Mouse (Mus musculus): ENCODE data around the gene Sez6. TPM values are rescaled to one million over a fixed set of nuclear protein-coding genes. Genes with fewer than 3 reads are reported as not detected.

Sez6 gene
- total and polyA plus RNA-seq, 2 experiments: not detected

DNA sequence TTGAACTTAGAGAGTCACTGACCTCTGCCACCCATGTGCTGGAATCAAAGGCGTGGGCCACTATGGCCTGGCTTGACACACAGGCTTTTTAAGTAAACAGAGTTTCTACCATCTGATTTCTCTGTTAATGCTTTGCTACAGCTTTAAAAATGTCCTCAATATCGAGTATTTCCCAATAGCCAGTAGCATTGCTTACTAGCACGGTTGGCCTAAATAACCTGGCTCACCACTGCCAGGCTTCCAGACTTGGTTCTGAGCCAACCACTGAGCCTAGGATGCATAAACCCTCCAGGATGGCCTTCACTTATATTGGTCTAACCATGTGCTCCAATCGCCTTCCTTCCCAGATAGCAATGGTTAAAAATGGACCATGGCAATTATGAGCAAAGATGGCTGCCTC lies 29.9 kb upstream of the Sez6 start:
- no peak overlapping the region for H3K4me3 ChIP-seq (ENCODE audit: insufficient read depth, low read depth, low read length)
- TF ChIP-seq POLR2A (IDR thresholded peaks at IDR 0.05; ENCODE audit: extremely low read depth, insufficient read depth, low read length): no peak
- TF ChIP-seq CTCF (IDR thresholded peaks at IDR 0.05; ENCODE audit: low read depth, low read length): no peak
- no peak overlapping the region for H3K9ac ChIP-seq (ENCODE audit: low read depth, low read length)
- H3K4me1 ChIP-seq (ENCODE audit: control insufficient read depth, insufficient read depth, low read length): peaks cover 17% of the 10 kb centered on the region
- peak overlapping the region; percentile 92 for H3K27ac ChIP-seq (replicated peaks; ENCODE audit: insufficient read depth, low read depth, low read length)
- H3K27me3 ChIP-seq (ENCODE audit: control insufficient read depth, insufficient read depth, low read length): no peaks in the 10 kb centered on the region
- WGBS: 16% methylated on average over 4 of the region's 4 CpGs
- no peaks in the 10 kb centered on the region for H3K79me2 ChIP-seq (ENCODE audit: control insufficient read depth, insufficient read depth, low read length)
- H3K36me3 ChIP-seq (ENCODE audit: control insufficient read depth, insufficient read depth, low read length): no peaks in the 10 kb centered on the region
- peak; percentile 99 for DNase-seq (ENCODE audit: extremely low read depth, low read depth, low spot score)

DNA sequence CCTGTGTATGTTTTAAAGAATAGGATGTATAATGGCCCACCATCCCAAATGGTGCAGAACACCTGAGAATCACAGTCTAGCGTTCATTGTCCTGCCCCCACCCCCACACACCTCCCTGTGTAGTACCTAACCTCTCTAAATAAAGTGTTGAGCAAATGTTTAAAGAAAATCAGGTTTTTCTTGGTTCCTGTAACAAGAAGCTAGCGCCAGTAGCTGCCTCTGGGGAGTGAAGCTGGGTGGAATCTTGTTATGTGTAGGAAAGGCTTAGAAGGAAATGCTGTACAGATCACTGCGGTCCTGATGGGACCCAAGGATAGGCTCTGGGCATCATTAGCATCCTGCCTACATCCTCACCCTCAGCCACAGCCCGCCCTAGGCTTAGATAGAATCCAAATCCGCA lies 29.2 kb upstream of the Sez6 start:
- Histone ChIP-seq H3K27me3 (ENCODE audit: control insufficient read depth, insufficient read depth, low read length) (no peaks in the 10 kb centered on the region), H3K27ac (replicated peaks; ENCODE audit: insufficient read depth, low read depth, low read length) (peak overlapping the region; percentile 18; the same call in 1 of the 2 replicates), H3K4me3 (ENCODE audit: insufficient read depth, low read depth, low read length) (no peak overlapping the region), H3K9ac (ENCODE audit: low read depth, low read length) (no peak overlapping the region), H3K36me3 (ENCODE audit: control insufficient read depth, insufficient read depth, low read length) (no peaks in the 10 kb centered on the region), H3K79me2 (ENCODE audit: control insufficient read depth, insufficient read depth, low read length) (no peaks in the 10 kb centered on the region), H3K4me1 (ENCODE audit: control insufficient read depth, insufficient read depth, low read length) (peaks cover 17% of the 10 kb centered on the region)
- WGBS: 36% methylated on average over 5 of the region's 5 CpGs
- TF ChIP-seq POLR2A (IDR thresholded peaks at IDR 0.05; ENCODE audit: extremely low read depth, insufficient read depth, low read length) (no peak), CTCF (IDR thresholded peaks at IDR 0.05; ENCODE audit: low read depth, low read length) (no peak)
- DNase-seq (ENCODE audit: extremely low read depth, low read depth, low spot score): no peak

DNA sequence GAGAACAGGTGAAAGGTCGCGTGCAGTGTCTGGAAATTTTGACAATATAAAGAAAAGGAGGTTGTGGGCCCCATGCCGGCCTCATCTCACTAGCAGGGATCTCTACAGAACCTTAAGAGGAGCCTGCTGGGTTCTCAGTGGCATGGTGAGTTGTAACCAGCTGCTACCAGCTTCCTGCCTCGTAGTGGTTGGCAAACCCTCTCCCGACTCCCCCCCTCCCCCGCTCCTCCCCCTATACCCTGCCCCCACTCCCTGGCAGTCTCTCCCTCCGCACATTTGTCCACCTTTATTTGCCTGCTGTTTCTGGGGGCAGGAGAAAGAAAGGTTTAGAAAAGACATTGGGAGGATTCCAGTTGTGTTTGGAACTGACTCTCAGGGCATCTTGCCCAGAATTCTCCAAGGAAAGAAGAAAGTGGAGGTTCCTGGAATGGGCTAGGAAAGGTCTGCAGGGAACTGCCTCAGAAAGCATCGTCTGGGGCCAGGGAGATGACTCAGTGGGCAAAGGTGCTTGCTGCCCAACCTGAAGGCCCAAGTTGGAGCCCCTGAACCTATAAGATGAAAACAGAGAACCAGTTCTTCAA lies 28.7 kb upstream of the Sez6 start:
- 41% methylated on average over 8 of the region's 8 CpGs for WGBS
- no peak for TF ChIP-seq CTCF (IDR thresholded peaks at IDR 0.05; ENCODE audit: low read depth, low read length)
- TF ChIP-seq POLR2A (IDR thresholded peaks at IDR 0.05; ENCODE audit: extremely low read depth, insufficient read depth, low read length): no peak
- Histone ChIP-seq H3K27me3 (ENCODE audit: control insufficient read depth, insufficient read depth, low read length) (no peaks in the 10 kb centered on the region), H3K4me1 (ENCODE audit: control insufficient read depth, insufficient read depth, low read length) (peaks cover 17% of the 10 kb centered on the region), H3K36me3 (ENCODE audit: control insufficient read depth, insufficient read depth, low read length) (no peaks in the 10 kb centered on the region), H3K9ac (ENCODE audit: low read depth, low read length) (no peak overlapping the region), H3K4me3 (ENCODE audit: insufficient read depth, low read depth, low read length) (no peak overlapping the region), H3K27ac (replicated peaks; ENCODE audit: insufficient read depth, low read depth, low read length) (0 out of 2 replicates have a peak overlapping the region, but pooled peaks have one; percentile 3), H3K79me2 (ENCODE audit: control insufficient read depth, insufficient read depth, low read length) (no peaks in the 10 kb centered on the region)
- DNase-seq (ENCODE audit: extremely low read depth, low read depth, low spot score): no peak

DNA sequence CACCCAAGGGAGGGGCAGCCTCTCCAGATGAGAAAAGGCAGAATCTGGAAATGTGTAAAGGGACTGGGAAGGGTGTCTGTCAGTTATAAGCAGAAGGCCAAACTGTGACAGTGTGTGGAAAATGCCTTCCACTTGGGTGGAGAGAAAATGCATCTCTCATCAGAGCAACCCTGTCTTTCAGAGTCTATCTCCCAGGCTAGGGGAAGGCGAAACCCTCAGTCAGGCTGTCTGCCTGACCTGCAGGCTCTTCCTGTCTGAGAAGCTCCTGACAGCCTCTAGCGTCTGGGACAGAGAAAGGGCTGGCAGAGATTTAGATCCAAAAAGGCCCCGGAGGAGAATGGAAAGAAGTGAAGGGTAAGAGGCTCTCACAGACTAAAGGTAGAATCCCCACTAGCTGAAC lies 26.8 kb upstream of the Sez6 start:
- Histone ChIP-seq H3K4me1 (ENCODE audit: control insufficient read depth, insufficient read depth, low read length) (peaks cover 17% of the 10 kb centered on the region), H3K9ac (ENCODE audit: low read depth, low read length) (no peak overlapping the region), H3K4me3 (ENCODE audit: insufficient read depth, low read depth, low read length) (no peak overlapping the region), H3K79me2 (ENCODE audit: control insufficient read depth, insufficient read depth, low read length) (no peaks in the 10 kb centered on the region), H3K27ac (replicated peaks; ENCODE audit: insufficient read depth, low read depth, low read length) (no peak overlapping the region), H3K36me3 (ENCODE audit: control insufficient read depth, insufficient read depth, low read length) (no peaks in the 10 kb centered on the region), H3K27me3 (ENCODE audit: control insufficient read depth, insufficient read depth, low read length) (no peaks in the 10 kb centered on the region)
- TF ChIP-seq CTCF (IDR thresholded peaks at IDR 0.05; ENCODE audit: low read depth, low read length) (peak; percentile 30; the same call in 1 of the 2 replicates), POLR2A (IDR thresholded peaks at IDR 0.05; ENCODE audit: extremely low read depth, insufficient read depth, low read length) (no peak)
- WGBS: 50% methylated on average over 3 of the region's 3 CpGs
- no peak for DNase-seq (ENCODE audit: extremely low read depth, low read depth, low spot score)

DNA sequence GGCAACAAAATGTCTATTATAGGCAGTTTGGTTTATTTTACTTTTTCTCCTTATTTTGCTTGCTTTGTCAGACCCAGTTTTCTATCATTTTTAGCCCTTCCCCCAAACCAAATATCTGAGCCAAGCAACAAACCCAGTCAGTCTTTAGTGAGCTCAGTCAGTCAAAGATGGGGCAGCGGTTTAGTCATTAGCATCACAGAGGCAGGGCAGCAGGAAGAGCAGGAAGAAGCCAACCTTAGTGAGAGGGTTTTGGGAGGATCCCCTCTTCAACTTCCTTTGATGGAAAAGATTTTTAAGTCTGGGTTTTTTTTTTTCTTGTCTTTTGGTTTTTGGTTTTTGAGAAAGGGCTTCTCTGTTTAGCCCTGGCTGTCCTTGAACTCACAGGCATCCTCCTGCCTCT lies 25.9 kb upstream of the Sez6 start:
- Histone ChIP-seq H3K36me3 (ENCODE audit: control insufficient read depth, insufficient read depth, low read length) (no peaks in the 10 kb centered on the region), H3K27ac (replicated peaks; ENCODE audit: insufficient read depth, low read depth, low read length) (no peak overlapping the region), H3K27me3 (ENCODE audit: control insufficient read depth, insufficient read depth, low read length) (no peaks in the 10 kb centered on the region), H3K4me3 (ENCODE audit: insufficient read depth, low read depth, low read length) (no peak overlapping the region), H3K79me2 (ENCODE audit: control insufficient read depth, insufficient read depth, low read length) (no peaks in the 10 kb centered on the region), H3K4me1 (ENCODE audit: control insufficient read depth, insufficient read depth, low read length) (peaks cover 15% of the 10 kb centered on the region), H3K9ac (ENCODE audit: low read depth, low read length) (no peak overlapping the region)
- TF ChIP-seq POLR2A (IDR thresholded peaks at IDR 0.05; ENCODE audit: extremely low read depth, insufficient read depth, low read length) (no peak), CTCF (IDR thresholded peaks at IDR 0.05; ENCODE audit: low read depth, low read length) (no peak)
- no peak for DNase-seq (ENCODE audit: extremely low read depth, low read depth, low spot score)
- 61% methylated on average over 1 of the region's 1 CpGs for WGBS

DNA sequence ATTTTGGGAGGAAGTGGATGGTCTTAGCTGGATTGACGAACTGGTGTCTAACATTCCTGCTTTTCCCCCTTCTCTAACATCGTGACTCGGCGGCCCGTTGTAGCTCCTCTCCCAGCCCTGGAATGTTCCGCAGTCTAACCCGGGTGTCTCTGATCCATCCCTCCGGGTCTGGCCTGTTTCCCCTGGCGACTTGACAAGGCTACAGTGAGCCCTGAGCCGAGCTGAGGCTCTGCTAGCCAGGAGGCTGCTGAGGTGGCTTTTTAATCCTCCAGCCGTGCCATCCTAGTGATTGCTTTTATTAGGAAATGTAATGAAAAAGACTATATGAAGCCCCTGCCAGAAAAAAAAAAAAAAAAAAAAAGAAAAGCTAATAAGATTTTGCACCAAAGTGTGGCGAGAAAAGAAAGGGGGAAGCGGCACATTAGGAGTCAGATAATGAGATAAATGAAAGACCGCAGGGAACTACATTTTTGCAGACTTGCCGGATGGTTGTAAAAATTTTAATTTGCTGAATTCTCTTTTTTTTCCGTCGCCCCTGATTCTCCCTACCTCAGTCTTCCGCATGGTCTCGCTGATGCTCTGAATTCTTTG lies 24.4 kb upstream of the Sez6 start:
- WGBS: 60% methylated on average over 19 of the region's 19 CpGs
- no peak overlapping the region for H3K4me3 ChIP-seq (ENCODE audit: insufficient read depth, low read depth, low read length)
- H3K27ac ChIP-seq (replicated peaks; ENCODE audit: insufficient read depth, low read depth, low read length): no peak overlapping the region
- no peaks in the 10 kb centered on the region for H3K79me2 ChIP-seq (ENCODE audit: control insufficient read depth, insufficient read depth, low read length)
- TF ChIP-seq CTCF (IDR thresholded peaks at IDR 0.05; ENCODE audit: low read depth, low read length) (no peak), POLR2A (IDR thresholded peaks at IDR 0.05; ENCODE audit: extremely low read depth, insufficient read depth, low read length) (no peak)
- no peaks in the 10 kb centered on the region for H3K36me3 ChIP-seq (ENCODE audit: control insufficient read depth, insufficient read depth, low read length)
- peaks cover 9% of the 10 kb centered on the region for H3K4me1 ChIP-seq (ENCODE audit: control insufficient read depth, insufficient read depth, low read length)
- DNase-seq (ENCODE audit: extremely low read depth, low read depth, low spot score): no peak
- H3K9ac ChIP-seq (ENCODE audit: low read depth, low read length): no peak overlapping the region
- H3K27me3 ChIP-seq (ENCODE audit: control insufficient read depth, insufficient read depth, low read length): no peaks in the 10 kb centered on the region

All from liver, adult 2 months (tissue).